Mouse (Mus musculus) myocyte (in vitro differentiated cells): ENCODE measurements at regions not wholly inside any gene's neighbourhood (a gene's known extent, or its start where the extent isn't known, plus 50 kb on each side); places are given as distances from the start of the nearest gene placed in this dataset.

Source experiments
- H3K27me3 ChIP-seq: one replicate; pipeline ENCODE4 v1.6.1; 2011; ENCODE audit not compliant: control insufficient read depth, insufficient read depth, insufficient read length
- H3K36me3 ChIP-seq: one replicate; pipeline ENCODE4 v1.6.1; 2011; ENCODE audit not compliant: control insufficient read depth, insufficient read depth
- H3K4me2 ChIP-seq: one replicate; pipeline ENCODE4 v1.6.1; 2011; ENCODE audit warnings: low read depth, control low read depth
- H3K4me3 ChIP-seq: one replicate; pipeline ENCODE4 v1.5.1; 2011; ENCODE audit warnings: mild to moderate bottlenecking, control low read depth, moderate library complexity
- H3K79me2 ChIP-seq: one replicate; pipeline ENCODE4 v1.6.1; 2011; ENCODE audit not compliant: control insufficient read depth, insufficient read depth
- H3ac ChIP-seq: one replicate; pipeline ENCODE4 v1.6.1; 2011; ENCODE audit not compliant: control insufficient read depth, insufficient read length
- CEBPB ChIP-seq: IDR thresholded peaks from 2 replicates; pipeline ENCODE4 v1.6.1; 2011; ENCODE audit warnings: mild to moderate bottlenecking, moderate library complexity; ENCODE audit not compliant: poor library complexity, insufficient read depth, severe bottlenecking
- E2F4 ChIP-seq: IDR thresholded peaks from one replicate; pipeline ENCODE4 v1.6.1; 2011; ENCODE audit warnings: mild to moderate bottlenecking, control low read depth, moderate library complexity; ENCODE audit not compliant: insufficient read depth
- MAX ChIP-seq: IDR thresholded peaks from one replicate; pipeline ENCODE4 v1.6.1; 2011; ENCODE audit warnings: low read depth, mild to moderate bottlenecking, control low read depth
- MYOD1 ChIP-seq, 3 experiments: IDR thresholded peaks; one replicate each; pipeline ENCODE4 v1.6.1; 2011; ENCODE audit warnings: control low read depth in 2 of 3, low read depth in 2 of 3, mild to moderate bottlenecking in 2 of 3, moderate library complexity in 1 of 3; ENCODE audit not compliant: insufficient read length in 2 of 3, control insufficient read depth in 1 of 3
- MYOG ChIP-seq, 3 experiments: IDR thresholded peaks; one replicate each; pipeline ENCODE4 v1.6.1; 2011; ENCODE audit warnings: control low read depth in 2 of 3, low read depth in 2 of 3, mild to moderate bottlenecking in 2 of 3; ENCODE audit not compliant: insufficient read length in 2 of 3, control insufficient read depth in 1 of 3, insufficient read depth in 1 of 3
- POLR2A ChIP-seq: IDR thresholded peaks from one replicate; pipeline ENCODE4 v1.6.1; 2011; ENCODE audit warnings: low read depth, mild to moderate bottlenecking, control low read depth, moderate library complexity; ENCODE audit not compliant: insufficient read length
- POLR2AphosphoS2 ChIP-seq: IDR thresholded peaks from one replicate; pipeline ENCODE4 v1.6.1; 2011; ENCODE audit warnings: low read depth, control low read depth; ENCODE audit not compliant: insufficient read length
- REST ChIP-seq: IDR thresholded peaks from one replicate; pipeline ENCODE4 v1.6.1; 2011; ENCODE audit warnings: mild to moderate bottlenecking, control low read depth, moderate library complexity; ENCODE audit not compliant: insufficient read depth, insufficient read length
- SRF ChIP-seq: IDR thresholded peaks from one replicate; pipeline ENCODE4 v1.6.1; 2011; ENCODE audit warnings: low read depth; ENCODE audit not compliant: control insufficient read depth, insufficient read length
- TCF12 ChIP-seq: IDR thresholded peaks from one replicate; pipeline ENCODE4 v1.6.1; 2011; ENCODE audit warnings: mild to moderate bottlenecking, control low read depth; ENCODE audit not compliant: poor library complexity, insufficient read depth, severe bottlenecking
- TCF3 ChIP-seq: IDR thresholded peaks from one replicate; pipeline ENCODE4 v1.6.1; 2011; ENCODE audit warnings: low read depth, control low read depth; ENCODE audit not compliant: insufficient read length
- USF1 ChIP-seq: IDR thresholded peaks from one replicate; pipeline ENCODE4 v1.6.1; 2011; ENCODE audit warnings: low read depth, mild to moderate bottlenecking, control low read depth, moderate library complexity

DNA sequence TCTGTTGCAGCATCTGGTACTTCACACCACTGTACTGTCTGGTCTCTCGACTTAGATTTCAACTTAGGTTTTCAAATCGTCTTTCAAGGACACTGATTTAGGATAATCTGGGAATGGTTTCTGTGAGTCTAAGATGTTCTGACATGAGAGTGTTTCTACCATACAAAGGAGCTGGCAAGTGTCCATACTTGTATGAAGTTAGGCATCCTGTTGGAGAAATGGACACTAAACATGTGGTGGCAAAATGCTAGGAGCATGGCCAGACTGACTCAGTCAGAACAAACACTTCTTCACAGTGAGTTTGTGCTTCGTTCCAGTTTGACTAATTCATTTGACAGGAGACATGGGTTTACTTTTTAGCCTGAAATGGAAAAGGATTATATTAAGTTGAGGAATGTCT lies 194.5 kb upstream of the Thbs1 start:
- no peak for TF ChIP-seq MYOG (IDR thresholded peaks at IDR 0.05; ENCODE audit: control insufficient read depth in 1 of 3, insufficient read depth in 1 of 3, insufficient read length in 2 of 3, low read depth in 2 of 3)
- no peak for TF ChIP-seq CEBPB
- no peak for TF ChIP-seq E2F4
- no peak for TF ChIP-seq TCF3
- TF ChIP-seq USF1 = no peak
- TF ChIP-seq POLR2A = no peak
- no peaks in the 10 kb centered on the region for H3K79me2 ChIP-seq
- no peak overlapping the region for H3ac ChIP-seq
- H3K4me3 ChIP-seq = no peak overlapping the region
- H3K27me3 ChIP-seq = no peaks in the 10 kb centered on the region
- H3K4me2 ChIP-seq = no peak overlapping the region
- H3K36me3 ChIP-seq = no peaks in the 10 kb centered on the region

DNA sequence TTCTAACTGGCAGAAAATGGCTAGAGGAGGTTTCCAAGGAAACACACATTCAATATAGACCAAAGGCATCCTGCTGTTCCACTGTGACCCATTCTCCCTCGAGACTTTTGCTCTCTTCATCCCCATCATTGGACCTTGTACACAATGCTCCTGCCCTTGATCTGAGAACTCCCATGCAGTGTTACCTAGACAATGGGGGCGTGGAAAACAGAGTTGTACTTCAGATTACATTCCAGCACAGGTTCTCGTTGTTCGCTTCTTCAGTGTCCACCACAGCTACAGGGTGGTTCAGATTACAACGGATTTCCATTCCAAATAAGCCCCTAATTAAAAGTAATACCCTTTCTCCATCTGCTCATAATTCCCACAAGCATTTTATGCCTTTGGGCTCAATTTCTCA lies 186.8 kb upstream of the Thbs1 start:
- TF ChIP-seq USF1 = no peak
- TF ChIP-seq MYOD1 (IDR thresholded peaks at IDR 0.05; ENCODE audit: control insufficient read depth in 1 of 3, insufficient read length in 2 of 3, low read depth in 2 of 3) = no peak
- no peak for TF ChIP-seq POLR2AphosphoS2
- TF ChIP-seq E2F4 = no peak
- Histone ChIP-seq H3K27me3 (no peaks in the 10 kb centered on the region), H3K36me3 (no peaks in the 10 kb centered on the region)

DNA sequence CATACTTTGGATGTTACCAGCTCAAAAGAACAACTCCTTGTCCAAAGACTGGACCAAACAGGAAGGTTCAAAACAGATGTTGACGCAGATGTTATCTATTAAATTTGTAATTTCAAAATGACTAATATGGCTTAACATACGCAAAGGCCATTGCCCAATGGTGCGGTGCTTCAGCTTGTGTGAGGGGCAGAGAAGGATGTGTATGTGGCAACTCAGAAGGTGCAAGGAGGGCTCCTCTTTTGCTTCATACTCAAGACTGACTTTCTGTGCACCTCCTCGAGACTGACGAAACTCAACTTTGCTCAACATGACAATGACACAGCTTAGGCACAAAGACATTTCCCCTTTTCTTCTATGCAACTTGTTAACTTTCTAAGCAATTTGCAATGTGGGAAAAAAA lies 186.3 kb upstream of the Thbs1 start:
- no peak overlapping the region for H3ac ChIP-seq
- H3K27me3 ChIP-seq = no peaks in the 10 kb centered on the region
- H3K4me2 ChIP-seq = no peak overlapping the region
- no peak overlapping the region for H3K4me3 ChIP-seq
- no peaks in the 10 kb centered on the region for H3K79me2 ChIP-seq
- TF ChIP-seq MYOD1 (IDR thresholded peaks at IDR 0.05; ENCODE audit: control insufficient read depth in 1 of 3, insufficient read length in 2 of 3, low read depth in 2 of 3) (no peak), SRF (no peak), TCF3 (no peak), POLR2AphosphoS2 (no peak), E2F4 (no peak), MAX (no peak), REST (no peak), USF1 (no peak), TCF12 (no peak), CEBPB (no peak), POLR2A (no peak), MYOG (IDR thresholded peaks at IDR 0.05; ENCODE audit: control insufficient read depth in 1 of 3, insufficient read depth in 1 of 3, insufficient read length in 2 of 3, low read depth in 2 of 3) (no peak)
- no peaks in the 10 kb centered on the region for H3K36me3 ChIP-seq

More for the DNA sequence above, 186.8 kb upstream of the Thbs1 start:
- Histone ChIP-seq H3K4me3 (no peak overlapping the region), H3K4me2 (no peak overlapping the region), H3K79me2 (no peaks in the 10 kb centered on the region), H3ac (no peak overlapping the region)

DNA sequence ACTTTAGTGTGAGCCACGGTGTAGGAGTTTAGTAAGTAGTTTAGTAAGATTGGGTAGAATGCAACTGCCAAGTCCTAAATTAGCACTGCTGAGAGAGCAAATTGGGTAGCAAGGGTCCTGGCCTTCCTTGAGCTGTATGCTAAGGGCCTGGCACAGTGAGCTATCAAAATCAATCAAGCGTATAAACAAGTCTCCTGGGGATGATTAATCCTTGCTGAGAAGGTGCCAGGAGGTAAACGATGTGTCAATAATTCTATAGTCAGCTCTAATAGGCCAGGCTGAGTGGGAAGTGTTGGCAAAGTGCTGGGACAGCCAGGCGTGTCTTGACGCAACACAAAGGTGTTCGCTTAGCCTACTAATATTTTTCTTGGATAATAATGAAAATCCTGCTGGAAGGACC lies 183.6 kb upstream of the Thbs1 start:
- Histone ChIP-seq H3ac (no peak overlapping the region), H3K36me3 (no peaks in the 10 kb centered on the region)
- TF ChIP-seq REST = no peak
- TF ChIP-seq TCF12 = no peak
- TF ChIP-seq POLR2A = no peak
- TF ChIP-seq USF1 = no peak
- TF ChIP-seq TCF3 = no peak
- no peak for TF ChIP-seq POLR2AphosphoS2
- TF ChIP-seq CEBPB = no peak
- no peak for TF ChIP-seq E2F4
- TF ChIP-seq SRF = no peak
- no peak for TF ChIP-seq MAX
- no peak for TF ChIP-seq MYOD1 (IDR thresholded peaks at IDR 0.05; ENCODE audit: control insufficient read depth in 1 of 3, insufficient read length in 2 of 3, low read depth in 2 of 3)
- TF ChIP-seq MYOG (IDR thresholded peaks at IDR 0.05; ENCODE audit: control insufficient read depth in 1 of 3, insufficient read depth in 1 of 3, insufficient read length in 2 of 3, low read depth in 2 of 3) = no peak

DNA sequence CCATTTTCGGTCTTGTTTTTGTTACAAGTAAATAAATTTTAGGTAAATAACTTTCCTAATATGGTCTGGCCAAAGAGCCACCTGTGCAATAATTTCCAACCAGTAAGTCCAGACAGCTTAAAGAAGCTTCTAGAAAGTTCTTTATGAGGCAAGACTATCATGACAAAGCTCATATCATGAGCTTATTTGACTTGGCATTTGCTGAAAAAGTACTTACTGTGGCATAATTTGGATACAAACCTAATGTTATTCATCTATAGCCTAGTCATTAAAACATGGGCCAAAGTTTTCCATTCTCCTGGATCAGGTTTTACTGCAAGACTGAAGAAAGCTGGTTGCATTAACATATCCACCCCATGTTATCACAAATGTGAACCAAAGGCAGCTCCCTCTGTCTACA lies 182.1 kb upstream of the Thbs1 start:
- no peak for TF ChIP-seq MAX
- TF ChIP-seq CEBPB = no peak
- no peak for TF ChIP-seq E2F4
- TF ChIP-seq POLR2AphosphoS2 = no peak
- no peak for TF ChIP-seq POLR2A
- no peak for TF ChIP-seq REST
- no peak for TF ChIP-seq SRF
- no peak for TF ChIP-seq USF1
- TF ChIP-seq MYOG (IDR thresholded peaks at IDR 0.05; ENCODE audit: control insufficient read depth in 1 of 3, insufficient read depth in 1 of 3, insufficient read length in 2 of 3, low read depth in 2 of 3) = no peak
- no peak for TF ChIP-seq MYOD1 (IDR thresholded peaks at IDR 0.05; ENCODE audit: control insufficient read depth in 1 of 3, insufficient read length in 2 of 3, low read depth in 2 of 3)
- TF ChIP-seq TCF3 = no peak
- no peaks in the 10 kb centered on the region for H3K27me3 ChIP-seq
- no peaks in the 10 kb centered on the region for H3K79me2 ChIP-seq
- H3K4me2 ChIP-seq = no peak overlapping the region
- no peak overlapping the region for H3K4me3 ChIP-seq
- no peak overlapping the region for H3ac ChIP-seq
- no peaks in the 10 kb centered on the region for H3K36me3 ChIP-seq

More for the DNA sequence above, 183.6 kb upstream of the Thbs1 start:
- H3K79me2 ChIP-seq = no peaks in the 10 kb centered on the region
- no peak overlapping the region for H3K4me2 ChIP-seq
- no peaks in the 10 kb centered on the region for H3K27me3 ChIP-seq
- H3K4me3 ChIP-seq = no peak overlapping the region
